20 mouse cellular contexts compared by ENCODE assay signal in the genomic region with DNA sequence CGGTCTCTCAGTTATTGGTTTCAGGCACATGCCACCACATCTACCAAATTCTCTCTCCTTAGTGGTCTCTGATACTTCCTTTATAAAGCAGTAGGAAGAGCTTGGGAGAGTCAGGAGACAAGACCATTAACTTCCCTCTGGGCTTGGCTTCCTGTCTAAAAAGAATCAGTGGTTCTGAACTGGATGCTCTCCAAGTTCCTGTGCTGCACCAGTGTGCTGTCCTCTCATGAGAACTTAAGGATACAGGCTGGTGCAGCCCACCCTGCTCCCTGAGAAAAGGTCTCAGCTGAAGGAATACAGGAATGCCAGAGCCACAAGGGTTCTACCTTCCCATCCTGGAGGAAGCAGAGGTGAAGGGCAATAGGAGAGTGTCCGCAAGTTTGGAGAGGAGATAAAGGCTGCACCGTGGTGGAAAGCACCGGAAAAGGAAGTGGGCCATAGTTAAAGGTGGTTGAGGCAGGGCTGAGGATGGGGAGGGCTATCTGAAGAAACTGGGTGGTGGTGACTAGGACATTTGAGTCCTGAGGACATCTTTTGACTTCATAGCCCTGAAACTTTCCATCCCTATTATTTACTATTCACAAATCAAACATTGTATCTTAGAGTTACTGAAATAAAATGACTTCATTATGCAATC. TPM values are rescaled to one million over a fixed set of nuclear protein-coding genes. Genes with fewer than 3 reads are reported as not detected.
A peak's percentile ranks its signal among the peaks of the same experiment; 100 is the strongest.
DNase-seq lines count a peak whose midpoint lies in the region; ATAC-seq and TF ChIP-seq lines count a peak whose summit lies in the region.
"Had no signal": no experiment of that assay in that cellular context is flagged by ENCODE, and none has a peak within 500 bp of the region (broad histone marks: within the 10 kb centered on the region; RNA-seq: fewer than 3 reads in every experiment).

No protein-coding gene starts in this region.

- TF ChIP-seq EP300 in heart, postnatal 0 days (IDR thresholded peaks at IDR 0.05; ENCODE audit: low read depth) = no peak

- no peak overlapping the region for H3K9ac ChIP-seq in heart, embryonic 12.5 days
- H3K9ac ChIP-seq in heart, postnatal 0 days (replicated peaks; ENCODE audit: low read depth, low read length) = no peak overlapping the region
- H3K9ac ChIP-seq in forebrain, embryonic 16.5 days (replicated peaks; ENCODE audit: low read depth, low read length) = no peak overlapping the region
- H3K9ac ChIP-seq: embryonic facial prominence, embryonic 13.5 days; heart, embryonic 13.5 days; limb, embryonic 12.5 days; liver, embryonic 15.5 days; midbrain, embryonic 13.5 days; stomach, embryonic 15.5 days had no signal

- peaks cover 7% of the 10 kb centered on the region for H3K4me1 ChIP-seq in heart, embryonic 12.5 days (replicated peaks)
- H3K4me1 ChIP-seq in heart, postnatal 0 days (ENCODE audit: control insufficient read depth, insufficient read depth) = no peaks in the 10 kb centered on the region; the same call in 1 of the 2 replicates
- H3K4me1 ChIP-seq in forebrain, embryonic 16.5 days (replicated peaks; ENCODE audit: control insufficient read depth, insufficient read depth, low read length) = no peaks in the 10 kb centered on the region
- H3K4me1 ChIP-seq: embryonic facial prominence, embryonic 13.5 days; forebrain, embryonic 10.5 days; limb, embryonic 12.5 days; liver, embryonic 15.5 days; midbrain, embryonic 13.5 days; stomach, embryonic 15.5 days had no signal

- ATAC-seq in heart, embryonic 12.5 days (ENCODE audit: insufficient number of reproducible peaks, low FRiP score) = no peak
- peak; percentile 60 for ATAC-seq in CD4-positive, CD25-positive, alpha-beta regulatory T cell, adult 4 months
- no peak for ATAC-seq in heart, postnatal 0 days (ENCODE audit: insufficient read depth, low read depth)
- no peak for ATAC-seq in forebrain, embryonic 16.5 days
- ATAC-seq: hindbrain, embryonic 16.5 days; midbrain, embryonic 13.5 days had no signal

- no peaks in the 10 kb centered on the region for H3K36me3 ChIP-seq in heart, embryonic 12.5 days
- H3K36me3 ChIP-seq in heart, postnatal 0 days (replicated peaks; ENCODE audit: control insufficient read depth, insufficient read depth, low read length) = no peaks in the 10 kb centered on the region
- H3K36me3 ChIP-seq in forebrain, embryonic 16.5 days (ENCODE audit: control insufficient read depth, insufficient read depth) = no peaks in the 10 kb centered on the region
- H3K36me3 ChIP-seq: embryonic facial prominence, embryonic 13.5 days; forebrain, embryonic 10.5 days; heart, embryonic 13.5 days; limb, embryonic 12.5 days; liver, embryonic 15.5 days; midbrain, embryonic 13.5 days; stomach, embryonic 15.5 days had no signal

- H3K4me3 ChIP-seq in heart, embryonic 12.5 days = no peak overlapping the region
- H3K4me3 ChIP-seq in heart, postnatal 0 days (ENCODE audit: low read depth, low read length) = no peak overlapping the region
- H3K4me3 ChIP-seq in forebrain, embryonic 16.5 days (replicated peaks; ENCODE audit: low read length) = no peak overlapping the region
- H3K4me3 ChIP-seq: embryonic facial prominence, embryonic 13.5 days; forebrain, embryonic 10.5 days; heart, embryonic 13.5 days; limb, embryonic 12.5 days; liver, embryonic 15.5 days; midbrain, embryonic 13.5 days; stomach, embryonic 15.5 days had no signal

- TF ChIP-seq CTCF in heart, postnatal 0 days (IDR thresholded peaks at IDR 0.05; ENCODE audit: low read depth) = no peak

- no peaks in the 10 kb centered on the region for H3K27me3 ChIP-seq in heart, embryonic 12.5 days (replicated peaks)
- H3K27me3 ChIP-seq in heart, postnatal 0 days (ENCODE audit: control insufficient read depth, insufficient read depth, low read length) = no peaks in the 10 kb centered on the region
- no peaks in the 10 kb centered on the region for H3K27me3 ChIP-seq in forebrain, embryonic 16.5 days (replicated peaks; ENCODE audit: control insufficient read depth, insufficient read depth, low read length)
- H3K27me3 ChIP-seq: embryonic facial prominence, embryonic 13.5 days; heart, embryonic 13.5 days; limb, embryonic 12.5 days; liver, embryonic 15.5 days; midbrain, embryonic 13.5 days; stomach, embryonic 15.5 days had no signal

- peak; percentile 53 to 72 for DNase-seq in heart, adult 18-20 months
- DNase-seq in heart, postnatal 0 days (ENCODE audit: low spot score) = peak; percentile 25
- peak; percentile 43 for DNase-seq in lung, postnatal 14 days
- no peak for DNase-seq in testis, postnatal 14 days (ENCODE audit: low spot score)
- no peak for DNase-seq in ovary, postnatal 10 days (ENCODE audit: low spot score)
- DNase-seq: adrenal gland, postnatal 10 days; cerebellum, postnatal 14 days; kidney, adult 9 months; thymus, postnatal 4 days had no signal

- no peaks in the 10 kb centered on the region for H3K9me3 ChIP-seq in heart, embryonic 12.5 days (replicated peaks)
- H3K9me3 ChIP-seq in heart, postnatal 0 days (replicated peaks; ENCODE audit: control insufficient read depth, low read length) = no peaks in the 10 kb centered on the region
- H3K9me3 ChIP-seq in forebrain, embryonic 16.5 days (ENCODE audit: control insufficient read depth, low read length) = no peaks in the 10 kb centered on the region
- H3K9me3 ChIP-seq: embryonic facial prominence, embryonic 13.5 days; forebrain, embryonic 10.5 days; heart, embryonic 13.5 days; limb, embryonic 12.5 days; liver, embryonic 15.5 days; midbrain, embryonic 13.5 days; stomach, embryonic 15.5 days had no signal

- no peak overlapping the region for H3K4me2 ChIP-seq in heart, embryonic 12.5 days
- H3K4me2 ChIP-seq in heart, postnatal 0 days (ENCODE audit: low read depth, low read length) = no peak overlapping the region
- no peak overlapping the region for H3K4me2 ChIP-seq in forebrain, embryonic 16.5 days (ENCODE audit: low read length)
- H3K4me2 ChIP-seq: embryonic facial prominence, embryonic 13.5 days; heart, embryonic 13.5 days; limb, embryonic 12.5 days; liver, embryonic 15.5 days; midbrain, embryonic 13.5 days; stomach, embryonic 15.5 days had no signal

- 71% methylated on average over 4 of the region's 4 CpGs for WGBS in heart, embryonic 12.5 days
- 65% methylated on average over 4 of the region's 4 CpGs for WGBS in heart, postnatal 0 days
- WGBS in forebrain, embryonic 16.5 days = 92% methylated on average over 4 of the region's 4 CpGs

- no peak overlapping the region for H3K27ac ChIP-seq in heart, embryonic 12.5 days (ENCODE audit: poor library complexity, severe bottlenecking)
- H3K27ac ChIP-seq in heart, postnatal 0 days (ENCODE audit: low read depth) = peak overlapping the region; percentile 12; the same call in 1 of the 2 replicates
- no peak overlapping the region for H3K27ac ChIP-seq in forebrain, embryonic 16.5 days (ENCODE audit: low read length)
- H3K27ac ChIP-seq: embryonic facial prominence, embryonic 13.5 days; forebrain, embryonic 10.5 days; heart, embryonic 13.5 days; limb, embryonic 12.5 days; liver, embryonic 15.5 days; midbrain, embryonic 13.5 days; stomach, embryonic 15.5 days had no signal

RNA-seq across cellular contexts. Expression of a gene that starts 8.0 kb away (rescaled TPM):
- total RNA-seq in heart, adult 18-20 months (2021) = 100 to 1,000 TPM; 125 to 136 TPM
- polyA plus RNA-seq in heart, embryonic 12.5 days (2016; fragmentation: Nextera tagmentation; extraction: Ambion mirVana) = 233 and 237 TPM in 2 replicates
- 100 to 1,000 TPM in 1 of 2 experiments, 10 to 100 TPM in 1; 70.6 to 103 TPM for polyA plus RNA-seq in CD4-positive, CD25-positive, alpha-beta regulatory T cell, adult 4 months (2017; shearing (Covaris generic))
- 55.8 and 73.9 TPM in 2 replicates for total RNA-seq in heart, postnatal 0 days (2014; rRNA removed; ENCODE audit: low replicate concordance)
- 219 and 226 TPM in 2 replicates for polyA plus RNA-seq in heart, postnatal 0 days (2015; fragmentation: Nextera tagmentation; extraction: Ambion mirVana)
- 315 and 341 TPM in 2 replicates for polyA plus RNA-seq in forebrain, embryonic 16.5 days (2015; fragmentation: Nextera tagmentation; extraction: Ambion mirVana)

RNA-seq across cellular contexts. Expression of a gene that starts 56.0 kb away (rescaled TPM):
- total RNA-seq in heart, adult 18-20 months (2021) = 10 to 100 TPM; 38.5 to 43.5 TPM
- 36.1 and 39.5 TPM in 2 replicates for polyA plus RNA-seq in heart, embryonic 12.5 days (2016; fragmentation: Nextera tagmentation; extraction: Ambion mirVana)
- 10 to 100 TPM; 12.3 to 16.2 TPM for polyA plus RNA-seq in CD4-positive, CD25-positive, alpha-beta regulatory T cell, adult 4 months (2017; shearing (Covaris generic))
- 53.8 and 56.2 TPM in 2 replicates for total RNA-seq in heart, postnatal 0 days (2014; rRNA removed; ENCODE audit: low replicate concordance)
- polyA plus RNA-seq in heart, postnatal 0 days (2015; fragmentation: Nextera tagmentation; extraction: Ambion mirVana) = 20.3 and 21.0 TPM in 2 replicates
- polyA plus RNA-seq in forebrain, embryonic 16.5 days (2015; fragmentation: Nextera tagmentation; extraction: Ambion mirVana) = 29.1 and 29.8 TPM in 2 replicates

Comparison
In these comparisons a context has a peak if more than half of its experiments do, and no peak if none do; other contexts are left out.
1. DNase-seq: peak in heart, adult 18-20 months (2 of 2), heart, postnatal 0 days (single experiment) and lung, postnatal 14 days (single experiment); none in testis, postnatal 14 days (single experiment) and ovary, postnatal 10 days (single experiment).